Mouse (Mus musculus) liver, adult 2 months (tissue): Measurements from ENCODE around the gene Sntb2.

Source experiments
- CTCF ChIP-seq: fragments of 200-500 bp; IDR thresholded peaks from 2 replicates; pipeline ENCODE4 v1.5.1; 2011; ENCODE audit warnings: low read depth, low read length, control low read depth
- POLR2A ChIP-seq: fragments of 200-500 bp; IDR thresholded peaks from 2 replicates; pipeline ENCODE4 v1.6.1; 2011; ENCODE audit warnings: low read length, control low read depth; ENCODE audit not compliant: insufficient read depth; ENCODE audit errors: extremely low read depth

DNA sequence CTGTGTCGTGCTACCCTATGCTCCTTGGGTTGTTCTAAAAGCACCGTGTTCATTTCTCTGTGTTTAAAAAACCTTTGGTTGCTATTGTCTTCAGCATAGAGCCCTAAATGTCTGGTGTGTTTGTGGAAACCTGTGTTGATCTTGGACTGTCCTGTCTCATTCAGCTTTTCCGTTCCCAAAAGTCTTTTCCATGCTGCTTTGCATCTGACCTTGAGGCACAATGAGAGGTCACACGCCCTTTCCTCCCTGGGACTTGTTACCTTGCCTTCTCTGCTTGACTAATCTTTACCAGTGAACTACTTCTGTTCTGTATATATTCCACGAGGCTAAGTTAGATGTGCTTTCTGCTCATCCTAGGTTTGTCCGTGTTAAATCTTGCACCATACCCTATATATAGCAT, 28.1 kb upstream of the Sntb2 start:
- no peak for TF ChIP-seq CTCF
- TF ChIP-seq POLR2A: no peak
